8 mouse cellular contexts compared by ENCODE assay signal in the genomic region with DNA sequence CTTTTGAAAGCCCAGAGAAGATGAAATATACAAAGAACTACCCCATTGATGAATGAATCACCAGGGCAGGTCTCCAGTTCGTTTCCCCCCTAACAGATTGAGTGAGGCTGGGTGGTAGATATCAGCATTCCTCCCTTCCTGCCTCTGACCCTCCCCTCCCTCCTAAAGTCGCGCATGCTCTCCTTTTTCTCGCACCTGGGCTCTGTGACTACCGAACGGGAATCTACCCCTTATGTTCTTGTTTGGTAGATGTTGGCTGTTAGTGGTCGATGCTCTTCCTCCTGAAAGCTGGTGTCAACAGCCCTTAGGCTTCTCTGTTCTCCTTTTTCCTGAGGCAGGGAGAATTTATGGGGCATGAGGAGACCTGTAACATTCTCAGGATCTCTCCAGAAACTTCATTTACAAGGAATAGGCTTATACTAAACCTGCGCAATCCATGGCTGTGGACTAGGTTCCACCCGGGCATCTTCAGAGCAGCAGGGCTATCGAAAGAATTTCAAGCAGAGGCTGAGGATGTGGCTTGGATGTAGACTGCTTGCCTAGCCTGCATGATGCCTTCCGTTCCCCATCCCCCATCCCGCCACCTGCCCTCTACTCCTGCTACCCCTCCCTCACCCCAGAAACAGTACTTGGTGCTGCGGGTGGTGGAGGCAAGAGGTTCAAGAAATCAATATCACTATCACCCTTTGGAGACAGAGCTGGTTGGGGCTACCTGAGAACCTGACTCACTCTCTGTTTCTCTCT. TPM values are rescaled to one million over a fixed set of nuclear protein-coding genes. Genes with fewer than 3 reads are reported as not detected.
DNase-seq lines count a peak whose midpoint lies in the region; ATAC-seq and TF ChIP-seq lines count a peak whose summit lies in the region.

No protein-coding gene starts in this region.

- no peak for DNase-seq in liver, embryonic 11.5 days (ENCODE audit: low spot score)
- DNase-seq in MEL-GATA-1-ER (ENCODE audit: extremely low read depth, low read depth) = peak; percentile 46
- DNase-seq in testis, postnatal 10 days (ENCODE audit: low spot score) = no peak
- no peak for DNase-seq in layer of hippocampus, adult 2 months (ENCODE audit: low spot score in 2 of 2)
- DNase-seq in left cerebral cortex, adult 9 months (ENCODE audit: low spot score in 2 of 2) = no peak

- peaks cover 13% of the 10 kb centered on the region for H3K27me3 ChIP-seq in liver, embryonic 12.5 days (replicated peaks)
- H3K27me3 ChIP-seq in liver, embryonic 11.5 days (replicated peaks; ENCODE audit: control insufficient read depth, insufficient read depth, low read length) = peaks cover 8% of the 10 kb centered on the region; the same call in 1 of the 2 replicates
- H3K27me3 ChIP-seq in neural tube, embryonic 15.5 days (replicated peaks) = no peaks in the 10 kb centered on the region

- H3K4me2 ChIP-seq in liver, embryonic 12.5 days = peak overlapping the region; percentile 59; the same call in 1 of the 2 replicates
- H3K4me2 ChIP-seq in liver, embryonic 11.5 days = no peak overlapping the region
- H3K4me2 ChIP-seq in neural tube, embryonic 15.5 days = peak overlapping the region; percentile 59

- no peak overlapping the region for H3K9ac ChIP-seq in liver, embryonic 12.5 days
- no peak overlapping the region for H3K9ac ChIP-seq in liver, embryonic 11.5 days (ENCODE audit: low read depth, low read length)
- H3K9ac ChIP-seq in neural tube, embryonic 15.5 days (replicated peaks) = no peak overlapping the region

- no peak overlapping the region for H3K27ac ChIP-seq in liver, embryonic 12.5 days
- H3K27ac ChIP-seq in liver, embryonic 11.5 days (ENCODE audit: low read depth, low read length) = no peak overlapping the region
- H3K27ac ChIP-seq in neural tube, embryonic 15.5 days (replicated peaks) = no peak overlapping the region; the same call in 1 of the 2 replicates
- H3K27ac ChIP-seq in layer of hippocampus, adult 2 months = no peak overlapping the region

- H3K36me3 ChIP-seq in liver, embryonic 12.5 days = no peaks in the 10 kb centered on the region
- H3K36me3 ChIP-seq in liver, embryonic 11.5 days (ENCODE audit: control insufficient read depth, insufficient read depth, low read length) = no peaks in the 10 kb centered on the region
- H3K36me3 ChIP-seq in neural tube, embryonic 15.5 days = no peaks in the 10 kb centered on the region

- no peaks in the 10 kb centered on the region for H3K9me3 ChIP-seq in liver, embryonic 12.5 days (replicated peaks)
- H3K9me3 ChIP-seq in liver, embryonic 11.5 days (ENCODE audit: control insufficient read depth, low read length) = no peaks in the 10 kb centered on the region
- H3K9me3 ChIP-seq in neural tube, embryonic 15.5 days (replicated peaks) = no peaks in the 10 kb centered on the region

- H3K4me1 ChIP-seq in liver, embryonic 12.5 days = peaks cover 21% of the 10 kb centered on the region
- H3K4me1 ChIP-seq in liver, embryonic 11.5 days (replicated peaks; ENCODE audit: control insufficient read depth, insufficient read depth, low read length) = peaks cover 4% of the 10 kb centered on the region
- peaks cover 11% of the 10 kb centered on the region for H3K4me1 ChIP-seq in neural tube, embryonic 15.5 days

- H3K4me3 ChIP-seq in liver, embryonic 12.5 days = no peak overlapping the region
- no peak overlapping the region for H3K4me3 ChIP-seq in liver, embryonic 11.5 days (ENCODE audit: low read depth, low read length)
- peak overlapping the region; percentile 17; the same call in 1 of the 2 replicates for H3K4me3 ChIP-seq in neural tube, embryonic 15.5 days (replicated peaks)
- no peak overlapping the region for H3K4me3 ChIP-seq in layer of hippocampus, adult 2 months

- 0 out of 2 replicates have a peak, but pooled peaks have one; percentile 16 for ATAC-seq in liver, embryonic 12.5 days
- no peak for ATAC-seq in liver, embryonic 11.5 days (replicated peaks; ENCODE audit: low FRiP score)
- ATAC-seq in hematopoietic stem cell, adult 5-6 weeks (replicated peaks in 1 of 2; ENCODE audit: insufficient read depth in 1 of 2, low FRiP score in 2 of 2, low TSS enrichment in 1 of 2, low read depth in 1 of 2, poor library complexity in 2 of 2, severe bottlenecking in 2 of 2) = peak; percentile 9 to 16; a peak in 1 of 4 replicates
- peak; percentile 65 for ATAC-seq in neural tube, embryonic 15.5 days (ENCODE audit: low FRiP score)

- 11% methylated on average over 13 of the region's 13 CpGs for WGBS in liver, embryonic 12.5 days (ENCODE audit: insufficient replicate concordance)
- 12% methylated on average over 13 of the region's 13 CpGs for WGBS in liver, embryonic 11.5 days
- 29% methylated on average over 13 of the region's 13 CpGs for WGBS in neural tube, embryonic 15.5 days

- no peak for TF ChIP-seq CTCF in layer of hippocampus, adult 2 months (conservative IDR thresholded peaks at IDR 0.05)

RNA-seq across cellular contexts. Expression of gene Pvr, which starts 11.3 kb away (rescaled TPM):
- polyA plus RNA-seq in liver, embryonic 12.5 days (2016; fragmentation: Nextera tagmentation; extraction: Ambion mirVana) = 3.6 and 3.9 TPM in 2 replicates
- polyA plus RNA-seq in liver, embryonic 11.5 days (2014; fragmentation: Nextera tagmentation; extraction: Ambion mirVana) = 5.1 and 6.1 TPM in 2 replicates
- 11.1 and 13.4 TPM in 2 replicates for total RNA-seq in hematopoietic stem cell, adult 5-6 weeks (2017)
- polyA plus RNA-seq in neural tube, embryonic 15.5 days (2015; fragmentation: Nextera tagmentation; extraction: Ambion mirVana) = 12.0 and 12.5 TPM in 2 replicates
- 10 to 100 TPM; 13.6 to 16.3 TPM for total RNA-seq in layer of hippocampus, adult 2 months (2021)

RNA-seq across cellular contexts. Expression of gene Igsf23, which starts 18.3 kb away (rescaled TPM):
- polyA plus RNA-seq in liver, embryonic 12.5 days (2016; fragmentation: Nextera tagmentation; extraction: Ambion mirVana) = 0.26 and 0.30 TPM in 2 replicates
- 0.59 and 0.73 TPM in 2 replicates for polyA plus RNA-seq in liver, embryonic 11.5 days (2014; fragmentation: Nextera tagmentation; extraction: Ambion mirVana)
- total RNA-seq in hematopoietic stem cell, adult 5-6 weeks (2017) = not detected in 2 replicates
- polyA plus RNA-seq in neural tube, embryonic 15.5 days (2015; fragmentation: Nextera tagmentation; extraction: Ambion mirVana) = 0.12 and 0.43 TPM in 2 replicates
- not detected for total RNA-seq in layer of hippocampus, adult 2 months (2021)

RNA-seq across cellular contexts. Expression of gene Ceacam20, which starts 32.9 kb away (rescaled TPM):
- polyA plus RNA-seq in liver, embryonic 12.5 days (2016; fragmentation: Nextera tagmentation; extraction: Ambion mirVana) = not detected in 2 replicates
- not detected in 2 replicates for polyA plus RNA-seq in liver, embryonic 11.5 days (2014; fragmentation: Nextera tagmentation; extraction: Ambion mirVana)
- total RNA-seq in hematopoietic stem cell, adult 5-6 weeks (2017) = not detected in 2 replicates
- polyA plus RNA-seq in neural tube, embryonic 15.5 days (2015; fragmentation: Nextera tagmentation; extraction: Ambion mirVana) = not detected in 2 replicates
- not detected for total RNA-seq in layer of hippocampus, adult 2 months (2021)

RNA-seq across cellular contexts. Expression of gene Ceacam19, which starts 44.5 kb away (rescaled TPM):
- polyA plus RNA-seq in liver, embryonic 12.5 days (2016; fragmentation: Nextera tagmentation; extraction: Ambion mirVana) = not detected in 2 replicates
- polyA plus RNA-seq in liver, embryonic 11.5 days (2014; fragmentation: Nextera tagmentation; extraction: Ambion mirVana) = not detected in 2 replicates
- not detected in 2 replicates for total RNA-seq in hematopoietic stem cell, adult 5-6 weeks (2017)
- not detected in 2 replicates for polyA plus RNA-seq in neural tube, embryonic 15.5 days (2015; fragmentation: Nextera tagmentation; extraction: Ambion mirVana)
- total RNA-seq in layer of hippocampus, adult 2 months (2021) = not detected

RNA-seq across cellular contexts. Expression of gene Nlrp9b, which starts 59.0 kb away (rescaled TPM):
- not detected in 2 replicates for polyA plus RNA-seq in liver, embryonic 12.5 days (2016; fragmentation: Nextera tagmentation; extraction: Ambion mirVana)
- polyA plus RNA-seq in liver, embryonic 11.5 days (2014; fragmentation: Nextera tagmentation; extraction: Ambion mirVana) = not detected in 2 replicates
- not detected in 2 replicates for total RNA-seq in hematopoietic stem cell, adult 5-6 weeks (2017)
- polyA plus RNA-seq in neural tube, embryonic 15.5 days (2015; fragmentation: Nextera tagmentation; extraction: Ambion mirVana) = not detected in 2 replicates
- not detected for total RNA-seq in layer of hippocampus, adult 2 months (2021)
